Mouse (Mus musculus) midbrain, embryonic 14.5 days (tissue): ENCODE measurements around the gene Pan3. TPM values are rescaled to one million over a fixed set of nuclear protein-coding genes. Genes with fewer than 3 reads are reported as not detected.

ENCODE experiments used
- ATAC-seq: fragments of 200-750 bp; cut with Nextera tagmentation; 2 replicates; pipeline ENCODE4 v1.8.0; 2017; ENCODE audit warnings: moderate number of reproducible peaks, moderate library complexity; ENCODE audit not compliant: low FRiP score, low TSS enrichment
- DNase-seq: peaks from one replicate; pipeline ENCODE4 v3.0.0-alpha.2; 2015
- H3K27ac ChIP-seq: fragments of 300-500 bp; sonication (generic); replicated peaks from 2 replicates; pipeline ENCODE4 v1.5.1; 2014; ENCODE audit warnings: mild to moderate bottlenecking, low read depth, low read length, moderate library complexity
- H3K27me3 ChIP-seq: fragments of 300-500 bp; sonication (generic); 2 replicates; pipeline ENCODE4 v1.6.1; 2014; ENCODE audit warnings: low read length, control low read depth, mixed read lengths; ENCODE audit not compliant: control insufficient read depth, insufficient read depth
- H3K36me3 ChIP-seq: fragments of 300-500 bp; sonication (generic); 2 replicates; pipeline ENCODE4 v1.6.1; 2014; ENCODE audit warnings: low read length, control low read depth; ENCODE audit not compliant: control insufficient read depth, insufficient read depth
- H3K4me1 ChIP-seq: fragments of 300-500 bp; sonication (generic); 2 replicates; pipeline ENCODE4 v1.6.1; 2014; ENCODE audit warnings: mild to moderate bottlenecking, antibody characterized with exemption, low read length, control low read depth; ENCODE audit not compliant: control insufficient read depth, insufficient read depth
- H3K4me2 ChIP-seq: fragments of 300-500 bp; sonication (generic); 2 replicates; pipeline ENCODE4 v1.6.1; 2014; ENCODE audit warnings: mild to moderate bottlenecking, low read length, moderate library complexity
- H3K4me3 ChIP-seq: fragments of 300-500 bp; sonication (generic); replicated peaks from 2 replicates; pipeline ENCODE4 v1.5.1; 2014; ENCODE audit warnings: low read depth, low read length
- H3K9ac ChIP-seq: fragments of 300-500 bp; sonication (generic); replicated peaks from 2 replicates; pipeline ENCODE4 v1.6.1; 2014; ENCODE audit warnings: mild to moderate bottlenecking, low read length, moderate library complexity
- H3K9me3 ChIP-seq: fragments of 300-500 bp; sonication (generic); 2 replicates; pipeline ENCODE4 v1.6.1; 2016; ENCODE audit warnings: low read length, control low read depth, mixed read lengths; ENCODE audit not compliant: control insufficient read depth
- WGBS: fragments of 180-500 bp; shearing (Covaris S2); extraction: QIAGEN DNeasy Blood & Tissue Kit; methylation state at CpG from one replicate; pipeline ENCODE4 v1.1.7; 2014; 5-methylcytosine and 5-hydroxymethylcytosine counted together
- polyA plus RNA-seq: library from polyadenylated mRNA; unstranded; fragments of >200 nt; fragmentation: Nextera tagmentation; extraction: Ambion mirVana; gene quantifications from 2 replicates; pipeline ENCODE4 v1.2.1, GENCODE M21; 2014

Pan3 gene
- polyA plus RNA-seq, 1 experiment from 2014 or later, result 69.5 TPM

DNA sequence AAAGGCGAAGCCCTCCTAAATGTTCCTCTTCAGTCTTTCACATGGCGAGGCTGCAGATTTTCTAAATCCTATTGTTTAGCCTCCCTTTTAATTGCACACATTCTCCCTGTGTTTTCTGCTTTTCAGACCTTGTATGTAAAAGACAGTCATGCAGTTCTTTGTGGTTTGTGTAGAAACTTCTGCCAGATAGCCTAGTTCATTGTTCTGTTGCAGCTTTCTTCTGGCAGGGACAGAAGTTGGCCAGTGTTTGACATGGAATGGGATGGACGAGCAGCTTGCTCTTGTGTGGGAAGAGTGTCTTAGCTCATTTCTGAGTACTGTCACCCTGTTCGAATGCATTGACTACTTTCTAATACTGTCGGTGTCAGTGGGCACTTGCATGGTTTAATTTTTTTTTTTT is 6.5 kb downstream of the Pan3 start:
- ATAC-seq, result no peak
- 63% methylated on average over 5 of the region's 5 CpGs for WGBS
- Histone ChIP-seq H3K27me3 (no peaks in the 10 kb centered on the region), H3K27ac (no peak overlapping the region), H3K36me3 (no peaks in the 10 kb centered on the region), H3K4me3 (no peak overlapping the region), H3K9me3 (no peaks in the 10 kb centered on the region), H3K9ac (no peak overlapping the region), H3K4me1 (peaks cover 18% of the 10 kb centered on the region), H3K4me2 (no peak overlapping the region)
- DNase-seq, result no peak

- Histone ChIP-seq H3K36me3 (no peaks in the 10 kb centered on the region), H3K27ac (no peak overlapping the region), H3K4me3 (no peak overlapping the region), H3K4me2 (no peak overlapping the region), H3K4me1 (no peaks in the 10 kb centered on the region), H3K27me3 (no peaks in the 10 kb centered on the region), H3K9me3 (no peaks in the 10 kb centered on the region), H3K9ac (no peak overlapping the region)
- DNase-seq (no peak), ATAC-seq (no peak)
- 79% methylated on average over 3 of the region's 3 CpGs for WGBS
Observed at GRCm38 (mm10) chr5:147440996-147441507, 11.1 kb downstream of the Pan3 start.

DNA sequence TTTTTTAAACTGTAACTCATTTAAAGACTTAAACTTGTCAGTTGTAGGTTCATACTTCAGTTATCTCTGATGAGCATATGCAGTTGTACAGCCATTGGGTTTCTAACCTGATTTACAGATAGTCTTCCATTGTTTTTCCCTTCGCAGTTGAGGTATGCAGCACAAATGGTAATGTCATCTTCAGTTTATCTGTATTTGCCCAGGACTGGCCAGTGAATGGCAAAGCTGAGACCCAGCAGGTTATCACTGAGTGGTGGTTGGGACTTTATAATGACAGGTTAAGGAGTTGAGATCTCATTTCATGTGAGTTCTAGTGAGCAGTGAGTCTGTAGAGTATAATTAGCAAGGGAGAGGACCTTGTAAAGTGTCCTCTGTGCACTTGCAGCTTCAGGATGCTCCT is 12.0 kb downstream of the Pan3 start:
- H3K4me2 ChIP-seq, result no peak overlapping the region
- no peaks in the 10 kb centered on the region for H3K9me3 ChIP-seq
- ATAC-seq (no peak), DNase-seq (no peak)
- H3K4me1 ChIP-seq, result no peaks in the 10 kb centered on the region
- no peak overlapping the region for H3K27ac ChIP-seq
- WGBS, result 90% methylated on average over 1 of the region's 1 CpGs
- no peak overlapping the region for H3K4me3 ChIP-seq
- no peaks in the 10 kb centered on the region for H3K36me3 ChIP-seq
- no peak overlapping the region for H3K9ac ChIP-seq
- no peaks in the 10 kb centered on the region for H3K27me3 ChIP-seq

DNA sequence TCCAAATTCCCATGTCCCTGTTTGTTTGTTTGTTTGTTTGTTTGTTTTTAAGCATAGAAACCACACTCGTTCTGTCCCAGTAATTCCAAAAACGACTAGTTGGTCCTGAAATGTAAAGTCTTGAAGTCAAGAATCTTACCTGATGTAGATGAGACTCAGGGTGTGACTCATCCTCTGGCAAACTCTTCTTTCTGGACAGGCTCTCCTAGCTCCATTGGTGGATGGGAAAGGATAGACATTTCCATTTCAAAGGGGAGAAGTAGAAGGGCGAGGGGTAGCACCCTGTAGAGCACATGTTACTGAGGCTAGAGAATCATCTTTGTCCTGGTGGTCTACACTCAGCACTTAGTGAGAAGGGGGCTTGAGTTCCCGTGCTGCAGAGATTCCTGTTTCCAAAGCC is 12.8 kb downstream of the Pan3 start:
- Histone ChIP-seq H3K9me3 (no peaks in the 10 kb centered on the region), H3K9ac (no peak overlapping the region), H3K36me3 (no peaks in the 10 kb centered on the region), H3K4me1 (no peaks in the 10 kb centered on the region), H3K4me2 (no peak overlapping the region), H3K27ac (no peak overlapping the region), H3K27me3 (no peaks in the 10 kb centered on the region), H3K4me3 (no peak overlapping the region)
- WGBS, result 74% methylated on average over 4 of the region's 4 CpGs
- no peak for DNase-seq
- no peak for ATAC-seq

- H3K4me3 ChIP-seq, result no peak overlapping the region
- ATAC-seq (no peak), DNase-seq (no peak)
- no peak overlapping the region for H3K4me2 ChIP-seq
- no peaks in the 10 kb centered on the region for H3K36me3 ChIP-seq
- no peak overlapping the region for H3K27ac ChIP-seq
- H3K9ac ChIP-seq, result no peak overlapping the region
- no peaks in the 10 kb centered on the region for H3K9me3 ChIP-seq
- 0 out of 2 replicates have a peak, but pooled peaks cover 4% of the 10 kb centered on the region for H3K4me1 ChIP-seq
- 87% methylated on average over 6 of the region's 6 CpGs for WGBS
- no peaks in the 10 kb centered on the region for H3K27me3 ChIP-seq
Observed at GRCm38 (mm10) chr5:147444298-147444697, 14.3 kb downstream of the Pan3 start.

- H3K9me3 ChIP-seq, result no peaks in the 10 kb centered on the region
- H3K27me3 ChIP-seq, result no peaks in the 10 kb centered on the region
- H3K4me3 ChIP-seq, result no peak overlapping the region
- ATAC-seq (no peak), DNase-seq (no peak)
- H3K27ac ChIP-seq, result no peak overlapping the region
- H3K36me3 ChIP-seq, result no peaks in the 10 kb centered on the region
- no peak overlapping the region for H3K4me2 ChIP-seq
- 0 out of 2 replicates have a peak, but pooled peaks cover 4% of the 10 kb centered on the region for H3K4me1 ChIP-seq
- 95% methylated on average over 2 of the region's 2 CpGs for WGBS
- H3K9ac ChIP-seq, result no peak overlapping the region
Observed at GRCm38 (mm10) chr5:147444757-147445156, 14.8 kb downstream of the Pan3 start.

GRCm38 (mm10) chr5:147445252-147445651 is 15.3 kb downstream of the Pan3 start:
- ATAC-seq (no peak), DNase-seq (no peak)
- no peak overlapping the region for H3K27ac ChIP-seq
- WGBS, result 90% methylated on average over 4 of the region's 4 CpGs
- H3K4me2 ChIP-seq, result no peak overlapping the region
- no peak overlapping the region for H3K9ac ChIP-seq
- H3K36me3 ChIP-seq, result no peaks in the 10 kb centered on the region
- H3K4me3 ChIP-seq, result no peak overlapping the region
- no peaks in the 10 kb centered on the region for H3K27me3 ChIP-seq
- no peaks in the 10 kb centered on the region for H3K9me3 ChIP-seq
- 0 out of 2 replicates have a peak, but pooled peaks cover 4% of the 10 kb centered on the region for H3K4me1 ChIP-seq

DNA sequence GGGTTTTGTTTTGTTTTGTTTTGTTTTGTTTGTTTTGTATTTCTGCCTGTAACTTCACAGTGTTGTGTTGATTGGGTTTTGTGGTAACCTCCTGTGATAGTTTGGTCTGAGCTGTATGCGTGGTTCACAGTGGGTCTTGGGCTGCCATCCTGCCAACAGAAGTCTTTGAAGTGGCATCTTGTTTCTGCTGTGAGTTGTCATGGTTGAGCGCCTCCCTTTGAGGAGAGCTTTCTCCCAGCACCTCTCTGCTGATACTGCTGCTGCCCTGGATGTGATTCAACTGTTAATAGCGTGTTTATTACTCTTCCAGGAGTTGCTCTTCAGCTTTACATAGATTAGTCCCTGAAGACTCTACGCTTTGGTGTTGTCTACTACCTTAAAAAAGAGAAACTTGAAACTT is 18.6 kb downstream of the Pan3 start:
- H3K4me2 ChIP-seq, result no peak overlapping the region
- no peak overlapping the region for H3K9ac ChIP-seq
- DNase-seq (no peak), ATAC-seq (no peak)
- no peak overlapping the region for H3K4me3 ChIP-seq
- H3K4me1 ChIP-seq, result 0 out of 2 replicates have a peak, but pooled peaks cover 4% of the 10 kb centered on the region
- H3K36me3 ChIP-seq, result 0 out of 2 replicates have a peak, but pooled peaks cover 3% of the 10 kb centered on the region
- H3K27ac ChIP-seq, result no peak overlapping the region
- no peaks in the 10 kb centered on the region for H3K9me3 ChIP-seq
- 26% methylated on average over 4 of the region's 4 CpGs for WGBS
- H3K27me3 ChIP-seq, result no peaks in the 10 kb centered on the region

DNA sequence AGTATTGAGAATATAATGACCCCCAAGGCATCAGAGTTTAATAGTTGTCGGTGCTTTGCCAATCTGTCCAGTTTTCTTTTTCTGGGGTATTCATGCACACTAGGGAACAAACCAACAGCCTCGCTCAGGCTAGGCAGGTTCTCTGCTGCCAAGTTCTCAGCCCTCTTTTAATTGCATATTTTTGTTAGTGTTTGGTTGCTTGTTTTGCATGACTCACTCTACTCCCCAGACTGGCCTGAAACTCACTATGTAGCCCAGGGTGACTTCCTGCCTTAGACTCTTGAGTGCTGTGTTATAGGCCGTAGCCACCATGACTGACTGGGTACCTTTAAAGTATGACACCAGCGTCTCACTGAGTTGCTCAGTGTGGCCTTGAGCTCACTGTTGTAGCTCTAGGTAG is 19.0 kb downstream of the Pan3 start:
- H3K4me1 ChIP-seq, result 0 out of 2 replicates have a peak, but pooled peaks cover 4% of the 10 kb centered on the region
- 0 out of 2 replicates have a peak, but pooled peaks cover 5% of the 10 kb centered on the region for H3K36me3 ChIP-seq
- ATAC-seq, result no peak
- no peaks in the 10 kb centered on the region for H3K27me3 ChIP-seq
- H3K9me3 ChIP-seq, result no peaks in the 10 kb centered on the region
- no peak overlapping the region for H3K27ac ChIP-seq
- no peak overlapping the region for H3K9ac ChIP-seq
- no peak overlapping the region for H3K4me2 ChIP-seq
- WGBS, result 67% methylated on average over 4 of the region's 4 CpGs
- DNase-seq, result no peak
- no peak overlapping the region for H3K4me3 ChIP-seq
